Mouse (Mus musculus): ENCODE measurements around the gene Gm10352. TPM values are rescaled to one million over a fixed set of nuclear protein-coding genes. Genes with fewer than 3 reads are reported as not detected.
"Not testable (repeated sequence)": the region's sequence is repeated elsewhere in the genome, so short reads cannot be mapped to it uniquely, and the experiment has no call there.

Gene Gm10352
- total RNA-seq (2021), result not detected

- intact Hi-C loops (cut with DNase I); DNase-seq (ENCODE audit: low spot score in 2 of 2): not testable (repeated sequence)
Measured at GRCm38 (mm10) chrY:2900689-2901088, at the start of gene Gm10352. Gene Gm10352 (plus strand): TSS chrY:2900989.

GRCm38 (mm10) chrY:2932282-2932681 lies 31.5 kb downstream of the Gm10352 start, which contains the start of gene Gm29289:
Gene Gm29289 (plus strand): TSS chrY:2932582.
- DNase-seq (ENCODE audit: low spot score in 2 of 2); intact Hi-C loops (cut with DNase I): not testable (repeated sequence)

Other genes with a start within 250 kb of the Gm10352 start
- gene Sry, start 237.3 kb upstream of the Gm10352 start, total RNA-seq (2021), result not detected
- not detected for gene H2al2b, start 180.3 kb upstream of the Gm10352 start, total RNA-seq (2021)
- not detected for gene Gm4064, start 104.8 kb upstream of the Gm10352 start, total RNA-seq (2021)
- not detected for gene Rbmy, start 70.3 kb upstream of the Gm10352 start, total RNA-seq (2021)
- gene Gm10256, start 70.3 kb upstream of the Gm10352 start, total RNA-seq (2021), result not detected
- gene Gm29289, start 31.6 kb downstream of the Gm10352 start, total RNA-seq (2021), result not detected

Data from left cerebral cortex, postnatal 25 days (tissue).